Mouse (Mus musculus): ENCODE data around the gene Hist1h4h.
A peak's percentile ranks its signal among the peaks of the same experiment; 100 is the strongest.
"Not testable (repeated sequence)": the region's sequence is repeated elsewhere in the genome, so short reads cannot be mapped to it uniquely, and the experiment has no call there.

GRCm38 (mm10) chr13:23573898-23574524 is 43.2 kb downstream of the Hist1h4h start, which contains the start of the genes Hist1h2bf and Hist1h2ad:
- not testable (repeated sequence) for TF ChIP-seq CTCF (IDR thresholded peaks at IDR 0.05; ENCODE audit: borderline replicate concordance, control insufficient read depth, extremely low read depth, insufficient read depth, low read length, poor library complexity)
- peak; percentile 24; the same call in 1 of the 2 replicates for TF ChIP-seq POLR2A (IDR thresholded peaks at IDR 0.05; ENCODE audit: control insufficient read depth, extremely low read depth, insufficient read depth, low read length, poor library complexity)
